Mouse (Mus musculus) ZHBTc4 (cell line): ENCODE data around the gene Ncoa3.

Experiments
- DNase-seq: peaks from one replicate; pipeline ENCODE4 v3.0.0-alpha.2; 2011; ENCODE audit warnings: low read depth, low spot score

Gene Ncoa3

DNA sequence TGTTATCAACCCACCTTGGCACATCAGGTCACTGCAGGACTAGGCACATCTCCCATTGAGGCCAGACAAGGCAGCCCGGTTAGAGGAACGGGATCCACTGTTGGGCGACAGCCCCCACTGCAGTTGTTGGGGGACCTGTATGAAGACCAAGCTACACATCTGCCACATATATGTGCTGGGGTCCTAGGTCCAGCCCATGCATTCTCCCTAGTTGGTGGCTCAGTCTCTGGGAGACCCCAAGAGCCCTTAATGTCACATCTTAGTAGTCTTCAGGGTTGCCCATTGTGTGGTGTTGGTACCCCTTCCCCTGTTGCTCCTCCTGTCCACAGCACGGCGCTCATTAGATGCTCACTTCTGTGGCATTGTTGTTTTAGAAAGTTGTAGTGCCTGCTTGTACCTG lies 40.2 kb downstream of the Ncoa3 start:
- no peak for DNase-seq

DNA sequence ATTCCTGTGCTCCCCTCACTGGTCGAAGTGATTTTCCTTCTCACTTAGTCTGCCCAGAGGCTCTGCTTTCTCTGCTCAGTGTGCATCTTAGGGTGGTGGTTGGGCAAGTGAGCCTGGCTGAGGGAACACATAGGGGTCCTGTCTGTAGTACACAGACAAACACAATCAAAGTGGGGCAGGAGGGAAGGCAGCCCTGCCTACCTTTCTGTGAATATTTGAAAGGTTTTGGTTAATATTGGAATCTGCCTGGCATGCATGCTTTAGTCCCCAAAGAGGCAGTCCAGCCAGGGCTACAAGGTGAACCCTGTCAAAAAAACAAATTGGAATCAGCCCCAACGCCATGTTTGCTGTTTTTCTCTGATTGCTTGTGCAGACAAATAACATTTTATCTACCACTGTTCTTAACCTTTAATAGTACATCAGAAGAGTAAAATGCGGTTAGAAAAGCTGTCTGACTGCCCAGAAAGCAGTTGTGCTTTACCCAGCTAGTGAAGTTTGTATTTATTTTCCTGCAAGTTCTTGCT lies 42.6 kb downstream of the Ncoa3 start:
- no peak for DNase-seq

DNA sequence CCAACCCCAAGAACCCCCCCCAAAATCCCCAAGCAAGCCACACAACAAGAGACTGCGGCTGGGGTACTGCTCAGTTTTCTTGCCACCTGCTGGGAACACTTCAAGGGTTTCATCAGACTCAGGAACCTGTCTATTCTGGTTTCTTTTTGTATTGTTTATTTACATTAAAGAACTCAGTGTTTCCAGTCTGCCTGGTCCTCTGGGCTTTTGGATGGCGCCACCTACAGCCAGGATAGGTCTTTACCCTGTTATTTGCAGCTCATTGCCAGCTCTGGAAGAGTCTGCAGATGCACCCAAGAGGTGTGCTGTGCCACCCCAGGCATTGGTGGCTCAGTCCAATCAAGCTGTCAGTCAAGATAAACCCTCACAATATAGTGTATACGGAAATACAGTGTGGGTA lies 43.3 kb downstream of the Ncoa3 start:
- DNase-seq, result peak; percentile 89

DNA sequence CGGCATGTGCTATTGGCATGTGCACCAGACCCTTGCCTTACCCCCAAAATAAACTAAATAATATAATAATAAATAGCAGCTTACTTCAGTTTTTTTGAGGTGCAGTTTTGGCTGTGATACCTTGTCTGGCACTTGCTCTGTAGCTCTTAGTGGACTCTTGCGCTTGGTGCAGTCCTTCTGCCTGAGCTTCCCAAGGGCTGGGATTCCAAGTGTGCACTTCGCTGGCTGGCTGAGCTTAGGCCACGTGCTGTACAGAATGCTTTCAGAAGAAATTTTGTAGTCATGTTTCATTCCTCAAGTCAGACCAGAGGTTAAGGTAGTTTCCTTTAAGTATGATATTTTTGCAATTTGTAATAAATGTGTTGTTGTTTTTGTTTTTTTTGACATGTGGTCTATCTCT lies 47.2 kb downstream of the Ncoa3 start:
- DNase-seq, result no peak

DNA sequence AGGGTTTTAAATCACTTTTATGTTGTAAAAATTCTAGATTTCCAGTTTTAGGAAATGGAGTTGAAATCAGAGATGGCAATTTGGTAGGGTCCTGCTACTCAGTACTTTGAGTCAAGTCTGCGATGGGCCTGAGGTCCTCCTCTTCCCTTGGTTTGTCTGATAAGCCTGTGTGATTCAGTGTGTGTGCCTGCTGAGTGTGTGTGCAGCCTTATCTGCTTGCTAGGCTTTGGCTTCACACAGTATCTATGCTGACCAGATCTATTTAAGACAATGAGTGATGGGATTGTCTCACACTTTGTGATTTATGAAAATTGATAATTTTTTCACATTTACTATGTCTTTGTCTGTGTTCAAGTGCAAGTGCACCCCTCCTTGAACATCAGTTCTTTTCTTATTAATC lies 50.1 kb downstream of the Ncoa3 start:
- no peak for DNase-seq

DNA sequence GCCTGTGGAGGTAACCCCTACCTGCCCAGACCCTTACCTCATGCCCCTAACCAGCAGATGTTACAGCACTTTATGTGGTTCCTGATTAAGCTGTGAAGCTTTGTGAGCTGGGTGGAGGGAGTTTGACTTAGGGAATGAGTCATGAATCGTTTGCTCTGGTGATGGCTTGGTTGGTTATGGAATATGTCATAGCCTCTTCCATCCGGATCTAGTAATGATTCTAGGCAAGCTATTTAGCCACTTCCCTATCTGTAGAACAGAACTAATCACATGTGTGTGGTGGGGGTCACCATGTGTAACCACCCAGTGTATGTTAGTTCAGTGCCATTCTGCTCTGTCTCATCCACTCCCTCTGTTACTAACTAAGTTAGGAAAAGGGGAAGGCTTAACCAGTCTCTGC lies 52.6 kb downstream of the Ncoa3 start:
- no peak for DNase-seq

DNA sequence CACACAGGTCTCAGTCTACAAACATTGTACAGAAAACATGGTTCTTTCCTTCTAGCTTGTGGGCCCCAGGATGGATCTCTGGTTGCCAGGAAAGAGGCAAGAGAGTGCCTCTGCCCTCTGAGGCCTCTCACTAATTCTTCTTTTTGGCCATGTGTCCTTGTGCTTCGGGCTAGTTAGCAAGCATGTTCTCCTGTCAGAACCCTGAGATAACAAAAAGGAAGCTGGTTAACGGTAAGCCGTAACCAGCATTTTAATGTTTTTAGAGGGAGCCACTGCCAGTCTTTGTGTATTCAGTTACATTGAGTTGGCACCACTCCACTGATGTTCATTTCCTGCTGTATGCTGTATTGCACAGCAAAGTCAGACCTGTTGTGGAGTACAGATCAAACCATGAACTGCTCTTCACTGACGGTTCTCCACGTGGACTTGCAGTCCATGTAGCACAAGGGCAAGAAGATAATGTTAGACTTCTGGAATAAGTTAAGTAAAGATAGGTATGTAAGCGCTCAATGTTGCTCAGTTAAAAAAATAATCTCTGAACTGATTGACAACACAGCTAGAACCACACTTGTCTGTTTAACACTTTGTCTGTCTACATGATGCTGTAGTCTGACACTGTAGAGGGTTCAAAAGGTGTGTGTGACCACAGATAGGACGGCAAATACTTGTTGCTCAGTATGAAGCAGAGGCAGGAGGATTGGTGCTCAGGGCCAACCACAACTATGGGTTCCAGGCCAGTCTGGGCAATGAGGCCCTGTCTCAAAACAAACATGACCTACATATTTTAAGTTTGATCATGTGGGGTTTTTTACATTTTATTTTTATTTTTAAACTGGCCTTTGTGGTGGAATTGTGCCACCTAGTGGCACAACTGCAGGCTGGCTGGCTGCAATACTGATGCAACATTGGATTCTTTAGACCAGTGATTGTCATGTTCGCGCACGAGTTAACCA lies 53.4 kb downstream of the Ncoa3 start:
- peak; percentile 49 for DNase-seq

DNA sequence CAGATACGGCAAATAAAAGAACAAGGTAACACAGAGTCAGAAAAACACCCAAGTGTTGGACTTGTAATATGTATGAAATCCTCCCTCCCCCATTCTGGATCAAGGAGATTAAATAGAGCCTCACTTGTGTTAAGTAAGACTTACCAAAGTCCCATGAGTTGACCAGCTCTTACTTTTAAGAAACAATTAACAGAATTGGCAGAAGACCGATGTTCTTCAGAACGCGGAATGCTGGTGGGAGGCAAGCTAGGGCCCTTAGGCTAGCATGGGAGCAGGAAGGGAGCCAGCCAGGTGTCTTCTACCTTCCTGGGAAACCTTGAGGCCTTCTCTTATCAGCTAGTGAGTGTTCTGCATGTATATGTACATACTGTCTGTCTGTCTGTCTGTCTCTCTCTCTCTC lies 55.5 kb downstream of the Ncoa3 start:
- DNase-seq, result no peak

DNA sequence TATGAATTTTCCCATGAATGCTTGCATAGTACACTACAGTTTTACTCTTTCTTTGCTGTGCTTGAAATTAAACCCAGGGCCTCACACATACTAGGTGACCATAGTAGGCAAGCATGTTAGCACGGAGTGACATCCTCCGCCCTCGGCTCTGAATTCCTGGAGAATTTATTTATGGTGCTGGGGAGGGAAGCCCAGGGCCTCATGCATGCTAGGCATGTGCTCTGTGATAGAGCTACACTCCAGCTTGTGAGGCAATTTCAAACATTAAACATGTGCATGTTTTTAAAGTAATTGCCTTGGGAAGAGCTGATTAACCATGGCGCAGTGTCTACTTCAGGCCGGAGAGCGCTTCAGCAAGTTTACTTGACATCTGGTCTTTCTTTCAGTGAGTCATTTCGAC lies 56.4 kb downstream of the Ncoa3 start:
- DNase-seq, result no peak

DNA sequence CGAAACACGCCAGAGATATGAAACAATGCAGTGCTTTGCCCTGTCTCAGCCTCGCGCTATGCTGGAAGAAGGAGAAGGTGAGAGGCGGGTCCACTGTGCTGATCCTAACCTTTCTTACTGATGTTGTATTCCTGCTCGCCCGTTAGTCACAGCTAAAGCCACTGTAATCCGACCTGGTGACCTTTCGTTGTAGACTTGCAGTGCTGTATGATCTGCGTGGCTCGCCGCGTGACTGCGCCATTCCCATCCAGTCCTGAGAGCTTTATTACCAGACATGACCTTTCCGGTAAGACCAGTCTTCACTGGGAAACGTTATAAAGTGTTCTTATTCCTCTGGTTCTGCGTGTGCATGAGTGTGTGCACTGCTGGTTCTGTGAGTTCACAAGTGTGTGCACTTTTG lies 59.0 kb downstream of the Ncoa3 start:
- no peak for DNase-seq

DNA sequence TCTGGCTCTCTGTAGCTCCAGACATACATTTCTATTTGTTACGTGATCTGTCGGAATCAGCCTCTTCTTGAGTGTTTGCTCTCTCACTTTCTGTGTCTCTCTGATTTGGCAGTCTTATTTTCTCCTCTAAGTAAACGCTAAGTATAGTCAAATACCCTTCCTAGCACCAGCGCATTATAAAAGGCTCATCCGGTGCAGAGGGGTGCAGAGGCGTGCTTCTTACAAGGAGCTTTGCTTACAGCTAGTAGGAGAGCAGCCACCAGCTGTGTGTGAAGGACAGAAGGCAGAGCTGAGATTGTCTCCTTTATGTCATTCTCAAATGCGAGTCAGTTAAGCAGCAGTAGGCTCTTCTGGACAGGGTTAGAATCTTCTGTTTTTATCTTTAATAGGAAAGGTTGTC lies 59.5 kb downstream of the Ncoa3 start:
- no peak for DNase-seq

DNA sequence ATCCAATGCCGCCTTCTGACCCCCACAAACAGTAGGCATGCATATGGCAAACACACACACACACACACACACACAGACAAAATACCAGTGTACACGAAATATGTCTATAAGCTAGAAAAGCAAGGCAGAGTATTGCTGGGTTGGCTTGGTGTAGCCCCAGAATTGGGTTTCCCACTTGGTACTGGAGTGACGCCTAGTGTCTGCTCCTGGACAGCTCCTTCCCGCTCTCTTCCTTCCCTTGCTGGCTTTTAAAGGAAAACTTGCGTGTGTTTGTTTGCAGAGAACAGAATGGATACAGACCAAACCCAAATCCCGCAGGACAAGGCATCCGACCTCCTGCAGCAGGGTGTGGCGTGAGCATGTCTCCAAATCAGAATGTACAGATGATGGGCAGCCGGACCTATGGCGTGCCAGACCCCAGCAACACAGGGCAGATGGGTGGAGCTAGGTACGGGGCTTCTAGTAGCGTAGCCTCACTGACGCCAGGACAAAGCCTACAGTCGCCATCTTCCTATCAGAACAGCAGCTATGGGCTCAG lies 61.6 kb downstream of the Ncoa3 start:
- no peak for DNase-seq

DNA sequence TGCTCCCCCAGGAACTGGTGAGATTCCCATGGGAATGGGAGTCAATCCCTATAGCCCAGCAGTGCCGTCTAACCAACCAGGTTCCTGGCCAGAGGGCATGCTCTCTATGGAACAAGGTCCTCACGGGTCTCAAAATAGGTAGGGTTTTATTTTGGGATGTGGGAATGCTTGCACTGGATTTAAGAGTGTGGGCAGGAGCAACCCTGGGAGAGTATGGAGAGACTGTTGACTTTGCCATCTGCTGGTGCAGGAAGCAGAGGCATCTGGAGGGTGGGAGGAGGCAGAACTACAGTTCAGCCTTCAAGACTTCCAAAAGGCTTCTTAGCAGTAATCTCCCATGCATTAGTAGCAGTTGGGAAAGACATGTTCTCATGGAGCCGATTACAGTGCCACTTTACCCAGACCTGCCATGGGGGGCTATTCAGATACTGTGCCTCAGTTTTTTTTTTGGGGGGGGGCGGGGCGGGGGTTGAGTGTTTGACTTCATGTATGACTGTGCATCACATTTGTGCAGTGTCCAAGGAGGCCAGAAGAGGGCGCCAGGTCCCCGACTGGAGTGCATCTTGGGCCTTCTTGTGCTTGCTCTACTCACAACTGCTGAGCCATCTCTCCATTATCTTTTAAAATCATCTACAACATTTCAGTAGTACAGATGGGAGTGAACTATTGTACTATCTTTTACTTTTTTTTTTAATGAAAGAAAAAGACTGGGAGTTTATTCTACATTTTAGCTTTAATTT lies 67.4 kb downstream of the Ncoa3 start:
- DNase-seq, result peak; percentile 71

DNA sequence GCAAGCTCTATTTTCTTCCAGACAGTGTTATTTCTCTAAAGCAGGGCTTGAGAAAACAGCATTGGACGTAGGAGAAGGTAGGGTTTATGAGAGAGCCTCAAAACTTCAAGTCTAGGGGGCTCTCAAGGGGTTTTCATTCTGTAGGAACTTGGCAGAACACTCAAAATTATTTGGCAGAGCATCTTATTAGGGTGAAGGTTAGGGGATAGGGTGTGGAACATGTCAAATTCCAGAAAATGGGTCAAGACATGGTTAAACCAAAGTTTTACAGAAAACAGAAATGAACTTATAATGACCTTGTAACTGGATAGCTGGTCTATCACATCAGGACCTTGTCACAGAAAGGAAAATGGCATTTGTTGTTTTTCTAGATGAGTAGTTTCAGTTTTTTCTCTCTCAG lies 69.6 kb downstream of the Ncoa3 start:
- no peak for DNase-seq

DNA sequence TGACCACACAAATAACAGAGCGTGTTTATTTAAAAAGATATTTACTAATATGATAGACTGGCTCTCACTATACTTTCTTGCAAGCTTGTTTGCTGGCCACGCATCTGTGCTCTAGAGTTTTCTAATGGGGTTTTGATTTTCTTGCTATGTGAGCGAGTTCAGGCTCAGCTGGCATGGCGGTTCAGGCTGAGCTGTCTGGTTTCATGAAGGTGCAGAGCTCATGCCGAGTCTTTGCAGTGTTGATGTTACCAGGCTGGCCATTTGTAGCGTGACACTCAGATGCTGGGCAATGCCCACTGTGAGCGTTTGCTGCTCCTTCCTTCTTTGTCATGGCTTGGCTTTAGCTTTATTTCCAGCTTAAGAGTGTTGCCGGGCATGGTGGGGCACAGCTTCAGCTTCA lies 70.0 kb downstream of the Ncoa3 start:
- DNase-seq, result no peak

DNA sequence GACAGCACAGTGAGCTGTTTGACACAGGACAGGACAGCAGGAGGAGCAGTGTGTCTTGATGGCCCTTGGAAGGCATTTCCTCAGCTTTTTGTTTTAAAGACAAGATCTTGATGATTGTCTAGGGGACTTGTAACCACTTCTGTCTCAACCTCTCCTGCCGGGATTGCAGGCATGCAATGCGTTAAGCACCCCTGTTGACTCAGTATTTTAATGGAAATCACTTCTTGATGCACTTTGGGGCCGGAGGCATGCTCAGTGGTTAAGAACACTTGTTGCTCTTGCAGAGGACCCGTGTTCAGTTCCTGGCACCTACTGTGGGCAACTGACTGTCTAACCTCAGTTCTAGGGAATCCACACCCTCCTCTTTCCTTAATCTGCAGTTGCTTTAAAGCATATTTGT lies 74.0 kb downstream of the Ncoa3 start:
- peak; percentile 71 for DNase-seq

DNA sequence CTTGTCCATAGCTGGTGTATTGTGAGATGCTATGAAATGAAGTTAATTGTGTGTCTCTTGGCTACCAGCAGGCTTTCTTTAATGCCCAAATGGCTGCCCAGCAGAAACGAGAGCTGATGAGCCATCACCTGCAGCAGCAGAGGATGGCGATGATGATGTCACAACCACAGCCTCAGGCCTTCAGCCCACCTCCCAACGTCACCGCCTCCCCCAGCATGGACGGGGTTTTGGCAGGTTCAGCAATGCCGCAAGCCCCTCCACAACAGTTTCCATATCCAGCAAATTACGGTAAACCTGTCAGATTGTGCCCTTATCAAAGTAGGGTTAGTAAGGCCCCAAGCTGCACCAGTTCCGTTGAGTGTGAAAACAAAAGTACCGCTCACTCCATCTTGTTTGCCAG lies 75.8 kb downstream of the Ncoa3 start:
- DNase-seq, result no peak

DNA sequence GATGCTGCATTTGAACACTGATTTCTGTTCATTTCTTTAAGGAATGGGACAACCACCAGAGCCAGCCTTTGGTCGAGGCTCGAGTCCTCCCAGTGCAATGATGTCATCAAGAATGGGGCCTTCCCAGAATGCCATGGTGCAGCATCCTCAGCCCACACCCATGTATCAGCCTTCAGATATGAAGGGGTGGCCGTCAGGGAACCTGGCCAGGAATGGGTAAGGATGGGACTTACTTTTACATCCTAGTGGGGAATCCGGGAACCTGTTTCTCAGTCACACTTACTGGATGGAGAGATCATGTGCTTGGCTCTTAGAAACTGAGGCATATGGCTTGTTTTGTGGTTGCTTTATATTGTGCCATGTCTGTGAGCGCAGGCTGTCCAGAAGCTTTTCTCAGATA lies 76.7 kb downstream of the Ncoa3 start:
- no peak for DNase-seq

DNA sequence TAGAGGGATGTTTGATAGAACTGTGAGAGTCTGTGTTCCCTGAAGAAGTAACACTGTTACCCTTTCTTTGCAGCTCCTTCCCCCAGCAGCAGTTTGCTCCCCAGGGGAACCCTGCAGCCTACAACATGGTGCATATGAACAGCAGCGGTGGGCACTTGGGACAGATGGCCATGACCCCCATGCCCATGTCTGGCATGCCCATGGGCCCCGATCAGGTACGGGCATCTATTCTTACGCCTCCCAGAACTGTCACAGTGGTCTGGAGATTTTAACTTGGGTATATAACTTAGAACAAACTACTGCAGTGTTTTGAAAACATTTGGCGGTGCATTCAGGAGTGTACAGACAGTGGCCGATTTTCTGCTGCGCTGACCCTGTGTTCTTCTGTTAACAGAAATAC lies 77.3 kb downstream of the Ncoa3 start:
- DNase-seq, result no peak

DNA sequence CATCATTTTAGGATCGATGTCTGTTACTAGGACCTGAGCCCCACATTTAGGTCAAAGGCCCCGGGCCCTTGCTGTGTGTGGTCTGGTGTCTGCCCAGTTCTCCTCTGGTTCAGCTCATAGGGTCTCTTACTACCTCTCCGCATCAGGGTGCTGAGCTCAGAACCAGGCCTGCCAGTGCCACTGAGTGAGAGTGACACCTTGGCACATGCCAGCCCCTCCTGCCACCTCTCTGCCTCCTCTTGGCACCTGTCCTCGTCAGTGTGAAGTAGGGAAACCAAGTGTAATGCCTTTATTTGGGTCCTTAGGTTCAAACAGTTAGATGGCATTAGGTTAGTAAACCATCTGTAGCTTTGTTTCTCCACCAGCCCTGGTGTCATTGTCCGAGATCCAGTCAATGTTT lies 79.0 kb downstream of the Ncoa3 start:
- DNase-seq, result no peak

DNA sequence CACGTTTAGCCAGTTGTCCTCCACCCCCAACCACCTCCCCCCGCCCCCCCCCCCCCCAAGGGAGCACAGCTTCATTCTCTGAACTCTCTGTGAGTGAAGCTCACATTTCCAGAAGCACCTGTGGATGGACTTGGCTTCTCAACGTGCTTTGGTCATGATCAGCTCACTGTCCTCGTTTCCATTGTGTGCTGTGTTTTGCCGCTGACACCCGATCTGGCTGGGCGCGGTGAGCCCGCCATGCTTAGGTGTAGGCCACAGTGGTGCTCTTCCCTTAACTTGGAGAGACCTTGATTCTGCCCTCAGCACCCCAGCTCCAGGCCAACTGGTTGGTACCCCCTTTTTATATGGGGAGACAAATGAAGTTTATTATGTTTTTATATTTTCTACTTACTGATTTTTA lies 79.5 kb downstream of the Ncoa3 start:
- DNase-seq, result no peak

DNA sequence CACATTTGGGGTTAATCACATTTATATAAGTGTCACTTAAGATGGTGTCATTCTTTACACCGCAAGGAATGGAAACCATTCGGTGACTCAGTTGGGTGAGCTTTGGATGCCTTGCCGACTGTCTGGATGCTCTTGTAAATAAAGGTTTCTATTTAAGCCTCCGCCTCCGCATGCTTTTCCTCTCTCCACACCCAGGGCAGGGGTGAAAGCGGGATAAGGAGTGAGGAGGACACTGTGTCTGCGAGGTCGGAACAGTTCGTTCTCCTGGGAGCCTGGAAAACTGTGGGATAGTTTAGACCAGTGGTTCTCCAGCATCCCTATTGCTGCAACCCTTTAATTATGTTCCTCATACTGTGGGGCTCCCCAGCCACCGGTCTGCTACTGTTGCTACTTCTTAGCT lies 80.6 kb downstream of the Ncoa3 start:
- DNase-seq, result no peak

DNA sequence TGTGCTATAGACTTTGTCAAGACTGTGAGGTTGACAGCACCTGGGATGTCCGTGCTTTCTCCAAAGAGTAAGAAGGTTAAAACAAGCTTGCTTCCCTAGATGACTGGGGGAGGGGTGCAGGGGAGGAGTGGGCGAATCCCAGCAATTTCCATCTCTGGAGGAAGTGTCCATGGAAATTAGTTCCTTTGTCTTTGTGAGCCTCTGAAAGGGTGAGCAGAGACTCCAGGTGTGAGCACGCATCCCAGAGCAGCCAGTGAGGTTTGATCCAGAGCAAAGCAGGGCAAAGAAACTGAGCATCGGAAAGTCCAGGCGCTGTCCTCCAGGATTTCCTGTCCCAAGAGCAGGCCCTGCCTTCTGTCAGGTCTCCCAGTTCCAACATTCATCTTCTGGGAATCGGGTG lies 81.9 kb downstream of the Ncoa3 start:
- DNase-seq, result peak; percentile 54
